Mouse (Mus musculus) cortical plate, adult 2 months (tissue): Measurements from ENCODE around the gene Dctn3.
"Not testable (repeated sequence)": the region's sequence is repeated elsewhere in the genome, so short reads cannot be mapped to it uniquely, and the experiment has no call there.

Experiments used
- CTCF ChIP-seq: fragments of 200-500 bp; IDR thresholded peaks from 2 replicates; pipeline ENCODE4 v1.5.1; 2011; ENCODE audit warnings: mild to moderate bottlenecking, control low read depth, low read length; ENCODE audit not compliant: insufficient read depth; ENCODE audit errors: extremely low read depth
- POLR2A ChIP-seq: fragments of 200-500 bp; IDR thresholded peaks from 2 replicates; pipeline ENCODE4 v1.6.1; 2011; ENCODE audit warnings: mild to moderate bottlenecking, low read length, control low read depth; ENCODE audit not compliant: insufficient read depth; ENCODE audit errors: extremely low read depth

GRCm38 (mm10) chr4:41684931-41685453 lies 38.0 kb downstream of the Dctn3 start:
- TF ChIP-seq CTCF, POLR2A: not testable (repeated sequence)
